Mouse (Mus musculus) gonadal fat pad, adult 2 months (tissue): ENCODE data around the gene Pnpla2. TPM values are rescaled to one million over a fixed set of nuclear protein-coding genes. Genes with fewer than 3 reads are reported as not detected.

Experiments used
- DNase-seq: peaks from one replicate; pipeline ENCODE4 v3.0.0-alpha.2; 2012; ENCODE audit warnings: low read depth
- polyA plus RNA-seq: library from polyadenylated mRNA; depleted of rRNA; stranded (reverse); fragments of >200 nt; gene quantifications from 2 replicates; pipeline ENCODE4 v1.2.3, GENCODE M21; 2012

The Pnpla2 gene
- polyA plus RNA-seq, 1 experiment = 1,065 TPM

DNA sequence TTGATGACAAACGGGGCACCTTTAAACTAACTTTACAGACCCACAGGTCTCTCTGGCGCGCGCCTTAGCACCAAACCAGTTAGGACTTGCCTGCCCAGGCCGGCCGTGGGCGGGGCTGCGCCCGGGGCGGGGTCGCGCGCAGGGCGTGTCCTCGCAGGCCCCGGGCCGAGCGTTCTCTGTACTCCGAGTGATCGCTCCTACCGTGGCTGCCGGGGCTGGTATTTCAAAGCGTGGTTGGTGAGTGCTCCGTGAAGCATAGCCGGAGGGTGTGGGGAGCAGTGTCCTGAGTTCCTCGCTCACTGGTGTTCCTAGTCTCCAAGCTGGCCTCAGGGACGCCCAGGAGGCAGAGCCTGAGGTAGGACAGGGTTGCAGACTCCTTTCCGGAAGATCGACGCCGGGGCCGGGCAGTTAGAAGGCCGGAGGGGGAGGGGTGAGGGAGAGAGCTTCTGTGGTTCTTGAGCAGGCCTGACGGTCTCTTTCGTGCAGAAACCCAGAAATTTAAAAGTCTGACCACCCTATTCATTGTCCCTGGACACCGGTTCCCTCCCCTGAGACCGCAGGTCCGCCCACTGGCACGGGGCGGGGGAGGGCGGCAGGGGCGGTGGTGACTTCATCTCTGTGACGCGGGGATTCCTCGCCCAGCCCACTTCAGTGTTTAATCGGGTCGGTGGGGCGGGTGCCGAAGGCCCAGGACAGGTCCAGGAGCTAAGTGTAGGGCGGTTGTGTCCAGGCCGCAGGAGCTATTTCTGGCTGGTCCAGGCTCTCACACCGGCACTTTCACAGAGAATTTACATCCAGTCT is 12.4 kb downstream of the Pnpla2 start, which contains the start of gene Cd151:
Gene Cd151, plus strand, starts transcription at position 163 of the 801 bp plus-strand sequence.
- no peak for DNase-seq

DNA sequence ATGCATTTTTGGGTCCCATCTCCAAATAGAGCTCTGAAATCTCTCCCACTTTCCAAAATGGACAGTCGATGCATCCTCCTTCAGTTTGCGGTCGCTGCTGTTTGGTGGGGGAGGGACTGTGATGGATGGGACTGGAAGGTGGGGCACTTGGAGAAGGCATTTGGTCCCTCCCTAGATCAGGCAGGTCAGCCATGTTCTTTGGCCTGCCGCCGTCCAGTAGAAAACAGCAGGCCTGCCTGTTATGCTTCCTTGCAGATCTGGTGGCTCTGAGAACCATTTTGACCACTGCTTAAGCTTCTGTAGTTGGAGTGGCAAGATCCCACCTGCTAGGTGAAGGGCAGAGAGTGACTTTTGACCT is 13.1 kb downstream of the Pnpla2 start:
- DNase-seq = no peak

DNA sequence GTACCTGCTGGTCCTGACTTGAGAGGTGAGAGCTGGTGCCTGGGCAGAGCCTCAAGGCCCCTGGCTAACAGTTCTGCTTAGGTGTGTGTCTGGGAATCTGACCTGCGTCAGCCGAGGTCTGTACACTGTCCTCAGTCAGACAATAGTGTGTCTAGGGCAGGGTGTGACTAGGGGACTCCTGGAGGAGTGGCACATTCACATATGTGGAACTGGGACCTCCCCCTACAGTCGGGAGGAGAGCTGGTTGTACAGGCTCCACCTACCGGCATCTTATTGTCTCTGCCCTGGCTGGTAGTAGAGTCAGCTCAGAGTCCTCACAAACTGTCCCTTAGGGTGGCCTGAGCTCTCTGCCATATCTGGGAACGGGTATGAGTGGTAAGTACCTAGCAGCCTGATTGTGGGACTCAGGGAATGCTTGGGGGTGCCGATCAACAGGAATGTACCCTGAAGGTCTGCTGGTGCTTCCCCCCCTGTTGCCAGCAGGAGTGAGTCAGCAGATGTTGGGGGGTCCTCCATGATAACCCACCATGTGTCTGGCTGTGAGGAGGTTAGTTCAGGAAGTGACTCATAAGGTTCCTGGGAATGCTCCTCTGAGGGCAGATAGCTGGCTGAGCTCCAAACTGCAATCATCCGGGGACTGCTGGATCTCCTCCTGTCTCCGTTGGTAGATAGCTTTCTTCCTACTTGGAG is 13.7 kb downstream of the Pnpla2 start:
- no peak for DNase-seq

DNA sequence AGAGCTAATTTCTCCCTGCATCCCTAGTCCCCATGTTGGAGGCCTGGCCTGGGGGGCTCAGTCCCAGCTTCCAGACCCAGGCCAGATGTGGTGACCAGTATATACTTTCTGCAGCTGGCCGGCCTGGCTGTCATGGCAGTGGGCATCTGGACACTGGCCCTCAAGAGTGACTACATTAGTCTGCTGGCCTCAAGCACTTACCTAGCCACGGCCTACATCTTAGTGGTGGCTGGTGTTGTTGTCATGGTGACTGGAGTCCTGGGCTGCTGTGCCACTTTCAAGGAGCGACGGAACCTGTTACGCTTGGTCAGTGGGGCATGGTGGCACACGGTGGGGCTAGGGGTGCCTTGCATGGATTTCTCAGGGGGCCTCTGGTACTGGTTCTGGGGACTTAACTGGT is 14.4 kb downstream of the Pnpla2 start:
- DNase-seq = no peak

DNA sequence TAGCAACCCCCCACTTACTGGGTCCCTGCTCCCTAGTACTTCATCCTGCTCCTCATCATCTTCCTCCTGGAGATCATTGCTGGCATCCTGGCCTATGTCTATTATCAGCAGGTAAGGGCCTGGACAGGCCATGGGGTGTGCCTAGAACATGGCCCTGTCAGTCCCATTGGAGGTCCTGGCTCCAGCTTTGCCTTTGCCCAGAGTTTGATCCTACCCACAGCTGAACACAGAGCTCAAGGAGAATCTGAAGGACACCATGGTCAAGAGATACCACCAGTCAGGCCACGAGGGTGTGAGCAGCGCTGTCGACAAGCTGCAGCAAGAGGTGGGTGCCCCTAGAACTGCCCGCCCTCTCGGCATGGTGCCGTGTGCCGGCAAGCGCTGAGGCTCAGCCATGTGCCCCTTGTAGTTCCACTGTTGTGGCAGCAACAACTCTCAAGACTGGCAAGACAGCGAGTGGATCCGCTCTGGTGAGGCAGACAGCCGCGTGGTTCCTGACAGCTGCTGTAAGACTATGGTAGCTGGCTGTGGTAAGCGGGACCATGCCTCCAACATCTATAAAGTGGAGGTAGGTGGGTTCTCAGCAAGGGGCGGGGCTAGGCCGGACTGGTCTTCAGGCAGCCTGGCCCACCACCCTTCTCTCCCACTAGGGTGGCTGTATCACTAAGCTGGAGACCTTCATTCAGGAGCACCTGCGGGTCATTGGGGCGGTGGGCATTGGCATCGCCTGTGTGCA is 15.1 kb downstream of the Pnpla2 start:
- no peak for DNase-seq

DNA sequence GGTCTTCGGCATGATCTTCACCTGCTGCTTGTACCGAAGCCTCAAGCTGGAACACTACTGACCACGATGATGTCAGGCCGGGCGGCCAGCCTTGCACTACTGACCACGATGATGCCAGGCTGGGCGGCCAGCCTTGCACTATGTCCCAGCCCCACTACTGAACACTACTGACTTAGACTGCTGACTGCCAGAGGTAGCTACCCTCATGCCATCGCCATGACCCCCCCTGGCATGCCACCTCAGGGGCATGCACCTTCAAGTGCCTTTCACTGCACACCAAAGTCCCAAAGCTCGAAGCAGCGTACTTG is 15.6 kb downstream of the Pnpla2 start:
- DNase-seq = no peak

DNA sequence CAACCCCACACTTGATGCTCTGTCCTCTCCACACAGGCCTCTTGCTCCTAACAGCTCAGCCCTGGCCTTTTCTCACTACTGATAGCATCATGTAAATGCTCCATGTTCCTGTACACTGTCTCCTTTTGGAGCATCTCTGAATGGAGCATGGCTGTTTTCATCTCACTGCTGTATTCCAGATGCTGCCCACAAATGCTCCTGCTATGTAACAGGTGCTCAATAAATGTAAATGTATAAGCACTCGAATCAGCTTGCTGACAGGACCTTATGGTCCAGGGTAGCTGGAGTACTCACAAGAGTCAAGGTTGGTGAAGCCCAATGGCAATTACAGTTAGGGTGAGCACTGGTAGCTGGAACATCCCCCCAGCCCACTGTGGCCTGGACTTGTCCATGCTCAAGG is 16.2 kb downstream of the Pnpla2 start:
- no peak for DNase-seq

DNA sequence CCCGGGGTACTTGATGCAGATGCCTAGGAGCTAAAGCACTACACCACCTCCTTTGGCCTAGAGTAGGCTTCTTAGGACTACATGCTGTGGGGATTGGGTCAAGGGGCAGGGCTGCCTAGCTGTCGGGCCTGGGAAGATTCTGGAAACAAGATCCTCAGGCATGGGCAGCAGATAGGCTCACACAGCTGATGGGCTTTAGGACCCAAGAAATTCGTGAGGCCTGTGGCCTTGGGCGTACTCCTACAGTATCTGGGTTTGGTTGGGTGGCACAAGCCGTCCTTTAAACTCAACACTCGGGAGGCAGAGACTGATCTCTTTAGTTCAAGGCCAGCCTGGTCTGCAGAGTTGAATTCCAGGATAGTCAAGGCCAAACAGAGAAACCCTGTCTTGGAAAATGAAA is 17.2 kb downstream of the Pnpla2 start:
- no peak for DNase-seq

DNA sequence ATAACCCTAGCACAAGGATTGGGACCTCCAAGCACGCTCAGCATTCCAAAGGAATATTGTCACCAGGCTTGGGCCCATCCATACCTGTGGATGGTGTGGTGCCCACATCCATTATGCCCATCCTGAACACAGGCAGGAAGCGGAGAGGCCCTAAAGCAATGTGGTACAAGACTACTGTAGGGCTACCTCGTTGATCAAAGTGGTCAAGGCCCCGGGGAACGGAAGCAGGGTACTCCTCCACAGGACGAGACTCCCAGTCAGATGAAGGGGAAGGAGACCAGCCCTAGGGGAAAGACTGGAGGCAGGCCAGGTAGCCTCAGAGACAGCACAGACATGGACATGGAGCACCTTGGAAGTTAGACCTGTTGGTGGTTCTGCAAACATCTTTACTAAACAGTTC is 17.8 kb downstream of the Pnpla2 start:
- no peak for DNase-seq

DNA sequence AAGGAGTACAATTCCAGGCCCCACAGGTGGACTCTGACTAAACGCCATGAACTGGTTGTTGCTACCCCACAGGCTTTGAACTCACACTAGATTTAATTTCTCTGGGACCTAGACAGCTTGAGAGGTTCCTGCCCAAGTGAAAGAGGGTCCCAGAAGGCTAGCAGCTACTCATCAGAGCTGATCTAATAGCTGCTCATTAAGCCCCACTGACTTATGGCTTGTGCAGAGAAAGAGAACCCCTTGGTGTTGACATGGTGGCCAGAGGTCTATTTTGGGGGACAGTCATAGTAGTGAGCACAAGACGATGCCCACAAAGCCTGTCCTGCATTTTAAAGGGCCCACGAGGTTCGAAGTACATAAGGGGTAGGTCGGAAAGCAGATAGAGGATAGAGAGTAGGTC is 19.2 kb downstream of the Pnpla2 start:
- DNase-seq = no peak

DNA sequence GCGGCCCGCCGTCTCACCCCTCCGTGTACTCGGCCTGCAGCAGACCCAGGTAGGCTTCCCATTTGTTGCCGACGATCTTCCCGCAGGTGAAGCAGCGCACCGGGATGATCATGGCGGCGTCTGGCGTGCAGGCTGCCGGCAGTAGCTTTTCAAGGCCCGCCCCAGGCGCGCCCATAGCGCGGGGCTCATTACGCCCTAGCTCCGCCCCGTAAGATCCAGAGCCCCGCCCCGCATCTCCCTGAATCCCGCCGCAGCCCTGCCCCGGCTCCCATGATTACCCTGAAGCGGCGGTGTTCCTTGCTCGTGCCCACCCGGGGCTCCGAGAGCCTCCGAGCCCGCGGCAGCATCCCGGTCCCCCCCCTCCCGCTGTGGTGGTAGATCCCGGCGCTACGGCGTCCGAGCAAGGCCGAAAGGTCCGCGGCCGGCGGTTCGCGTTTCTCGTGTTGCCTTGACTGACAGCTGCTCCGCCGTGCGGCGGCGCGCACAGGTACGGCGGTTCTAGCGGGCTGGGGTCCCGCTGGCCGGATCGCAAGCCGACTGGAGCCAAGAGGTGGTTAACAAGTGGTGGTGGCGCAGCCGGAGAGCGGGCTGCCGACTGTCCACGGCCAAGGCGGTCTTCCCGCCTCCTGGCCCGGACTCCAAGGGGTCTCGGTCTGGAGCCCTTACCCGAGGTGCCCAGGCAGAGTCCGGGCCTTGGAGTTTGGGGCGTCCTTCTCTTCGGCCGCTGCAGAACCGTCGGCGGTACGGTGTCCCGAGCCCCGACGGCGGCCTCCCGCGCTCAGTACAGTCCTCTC is 20.2 kb downstream of the Pnpla2 start, which contains the start of the genes Polr2l and Tspan4:
Gene Polr2l, minus strand, starts transcription at position 122 of the 794 bp plus-strand sequence.
Gene Tspan4, plus strand, starts transcription at position 230 of the 794 bp plus-strand sequence.
- no peak for DNase-seq

DNA sequence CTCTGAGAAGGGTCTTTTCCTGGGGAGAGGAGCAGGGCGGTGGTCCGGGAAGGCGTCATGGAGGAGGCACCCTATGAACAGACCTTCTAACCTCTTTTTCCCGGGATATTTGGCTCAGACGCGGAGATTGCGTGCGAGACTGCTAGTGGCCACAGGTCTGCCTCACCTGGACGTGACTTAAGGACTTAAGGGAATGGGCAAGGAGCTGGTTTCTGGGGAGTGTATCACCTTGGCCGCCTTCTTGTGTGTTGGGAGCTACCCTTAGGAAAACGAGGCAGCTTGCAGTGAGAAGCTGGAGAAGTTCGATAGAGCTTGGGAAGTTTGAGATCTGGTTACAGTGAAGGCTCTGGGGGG is 20.8 kb downstream of the Pnpla2 start:
- no peak for DNase-seq

DNA sequence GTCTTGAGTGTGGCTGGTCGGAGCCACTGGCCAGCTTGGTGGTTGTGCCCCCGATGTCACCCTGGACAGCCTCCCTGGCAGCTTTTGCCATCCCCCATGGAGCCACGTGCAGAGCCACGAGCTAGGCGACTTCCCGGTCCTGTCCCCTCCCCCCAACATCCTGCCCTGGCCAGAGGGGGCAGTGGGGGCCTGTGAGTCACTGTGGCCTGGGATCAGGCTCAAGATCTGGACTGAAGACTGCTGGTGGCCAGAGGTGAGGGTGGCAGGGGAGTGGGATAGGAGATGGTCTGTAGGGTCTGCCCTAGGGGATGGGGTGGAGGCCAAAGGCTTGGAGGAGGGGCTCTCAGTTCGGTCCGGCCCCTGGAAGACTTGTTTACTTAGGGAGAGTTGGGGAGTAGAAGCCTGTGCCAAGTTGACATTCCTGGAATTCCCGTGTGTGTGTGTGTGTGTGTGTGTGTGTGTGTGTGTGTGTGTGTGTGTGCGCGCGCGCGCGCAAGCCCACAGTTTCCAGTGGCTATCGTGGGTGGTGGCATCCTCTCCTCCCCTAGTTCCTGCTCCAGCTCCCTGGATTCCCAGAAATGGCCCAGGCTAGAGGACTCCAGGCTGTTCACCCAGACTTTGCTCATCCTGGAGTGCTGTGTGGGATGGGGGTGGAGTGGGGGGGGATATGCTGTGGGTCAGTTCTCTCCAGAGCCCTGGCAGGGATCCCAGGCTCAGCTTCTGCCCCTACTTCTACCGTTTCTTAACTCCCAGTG is 21.4 kb downstream of the Pnpla2 start:
- no peak for DNase-seq

DNA sequence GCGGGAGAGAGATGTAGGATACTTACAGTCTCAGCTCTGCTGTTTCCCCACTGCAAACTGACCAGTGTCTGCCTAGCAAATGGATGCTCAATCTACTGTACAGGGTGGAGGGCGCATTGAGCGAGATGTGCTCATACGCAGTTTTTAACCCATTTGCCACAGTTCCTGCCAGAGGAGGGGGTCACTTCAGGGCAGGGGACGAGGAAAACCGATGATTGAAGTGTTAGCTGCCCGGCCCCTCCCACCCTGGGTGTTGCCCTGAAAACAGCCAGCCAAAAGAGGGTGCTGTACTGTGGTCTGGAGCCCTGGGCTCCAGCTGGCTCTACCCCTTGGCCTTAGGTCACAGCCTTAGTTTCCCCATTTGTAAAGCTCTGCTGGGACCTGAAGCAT is 22.0 kb downstream of the Pnpla2 start:
- DNase-seq = no peak

DNA sequence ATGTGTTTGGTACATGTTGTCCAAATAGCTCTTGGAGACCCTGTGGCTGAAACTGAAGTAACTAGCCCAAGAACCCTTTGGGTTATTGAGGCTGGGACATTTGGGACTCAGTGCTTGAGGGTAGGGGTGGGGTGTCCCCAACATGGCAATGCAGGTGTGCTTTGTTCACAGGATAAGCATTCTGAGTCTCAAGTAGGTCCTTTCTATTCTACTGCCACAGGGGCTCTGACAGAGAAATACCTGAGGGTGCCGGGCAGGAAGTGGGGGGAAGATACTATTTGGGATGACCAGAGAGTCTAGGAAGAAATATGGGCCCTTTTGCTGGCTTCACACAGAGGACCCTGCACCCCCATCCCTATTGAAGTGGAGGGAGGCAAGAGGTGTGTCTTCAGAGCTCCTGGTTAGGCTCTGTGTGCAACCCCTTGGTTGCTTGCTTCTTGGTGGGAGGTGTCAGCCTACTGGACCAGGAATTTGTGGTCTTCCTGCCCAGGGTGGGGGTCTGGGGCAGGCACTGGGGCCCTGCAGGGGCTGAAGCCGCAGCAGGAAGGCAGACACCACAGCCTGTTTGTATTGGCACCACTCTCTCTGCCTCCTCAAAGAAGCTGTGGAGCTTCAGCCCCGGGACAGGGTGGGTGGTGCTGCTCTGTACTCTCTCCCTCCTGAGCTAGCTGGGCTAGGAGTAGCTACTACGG is 22.7 kb downstream of the Pnpla2 start:
- DNase-seq = no peak

DNA sequence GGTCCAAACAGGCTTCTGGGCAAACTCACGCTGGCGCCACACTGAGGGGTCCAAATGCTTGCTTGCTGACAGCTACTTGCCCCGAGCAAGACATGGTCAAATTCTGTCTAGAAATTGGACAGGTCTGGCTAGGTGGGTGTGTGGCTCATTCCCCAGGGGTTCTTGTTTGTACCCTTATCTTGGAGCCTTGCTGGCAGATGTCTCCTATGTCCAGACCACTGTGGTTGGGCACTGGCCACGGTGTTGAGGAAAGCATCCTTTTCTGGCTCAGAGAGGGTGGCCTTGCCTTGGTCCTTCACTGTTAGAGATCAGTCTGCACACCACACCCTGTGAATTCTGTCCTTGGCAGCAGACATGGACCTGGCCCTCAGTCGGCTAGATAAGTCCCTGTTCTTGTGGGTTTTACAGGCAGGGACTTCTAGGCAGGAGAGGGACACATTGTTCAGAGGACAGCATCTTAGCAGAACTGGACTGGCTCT is 23.3 kb downstream of the Pnpla2 start:
- no peak for DNase-seq

DNA sequence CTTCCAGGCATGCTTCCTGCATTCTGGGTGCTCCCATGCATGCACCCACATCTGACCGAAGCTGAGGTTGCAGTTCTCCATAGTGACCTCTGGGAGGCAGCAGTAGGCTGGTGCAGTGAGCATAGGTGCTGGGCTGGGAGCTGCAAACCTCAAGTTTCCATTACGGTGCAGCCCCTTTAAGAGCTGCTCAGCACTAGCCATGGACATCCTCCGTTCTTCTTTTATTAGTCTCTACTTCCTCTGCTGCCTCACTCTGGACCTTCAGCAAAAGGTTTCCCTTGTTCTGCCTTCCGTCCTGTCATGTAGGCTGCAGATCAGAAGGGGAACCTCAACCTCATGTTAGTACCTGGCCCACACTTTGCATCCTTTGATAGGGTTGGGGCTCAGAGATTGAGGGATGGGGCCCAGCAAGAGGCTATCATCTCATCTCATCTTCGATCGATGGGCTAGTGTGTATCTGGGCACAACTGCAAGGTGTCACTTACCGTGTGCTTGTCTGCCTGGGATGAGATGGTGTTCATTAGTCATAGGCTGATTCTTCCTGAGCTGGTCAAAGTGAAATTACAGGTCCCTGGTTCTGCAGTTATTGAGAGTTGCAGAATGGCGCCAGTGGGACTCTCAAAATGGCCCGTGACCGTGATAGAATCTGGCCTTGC is 26.0 kb downstream of the Pnpla2 start:
- no peak for DNase-seq

DNA sequence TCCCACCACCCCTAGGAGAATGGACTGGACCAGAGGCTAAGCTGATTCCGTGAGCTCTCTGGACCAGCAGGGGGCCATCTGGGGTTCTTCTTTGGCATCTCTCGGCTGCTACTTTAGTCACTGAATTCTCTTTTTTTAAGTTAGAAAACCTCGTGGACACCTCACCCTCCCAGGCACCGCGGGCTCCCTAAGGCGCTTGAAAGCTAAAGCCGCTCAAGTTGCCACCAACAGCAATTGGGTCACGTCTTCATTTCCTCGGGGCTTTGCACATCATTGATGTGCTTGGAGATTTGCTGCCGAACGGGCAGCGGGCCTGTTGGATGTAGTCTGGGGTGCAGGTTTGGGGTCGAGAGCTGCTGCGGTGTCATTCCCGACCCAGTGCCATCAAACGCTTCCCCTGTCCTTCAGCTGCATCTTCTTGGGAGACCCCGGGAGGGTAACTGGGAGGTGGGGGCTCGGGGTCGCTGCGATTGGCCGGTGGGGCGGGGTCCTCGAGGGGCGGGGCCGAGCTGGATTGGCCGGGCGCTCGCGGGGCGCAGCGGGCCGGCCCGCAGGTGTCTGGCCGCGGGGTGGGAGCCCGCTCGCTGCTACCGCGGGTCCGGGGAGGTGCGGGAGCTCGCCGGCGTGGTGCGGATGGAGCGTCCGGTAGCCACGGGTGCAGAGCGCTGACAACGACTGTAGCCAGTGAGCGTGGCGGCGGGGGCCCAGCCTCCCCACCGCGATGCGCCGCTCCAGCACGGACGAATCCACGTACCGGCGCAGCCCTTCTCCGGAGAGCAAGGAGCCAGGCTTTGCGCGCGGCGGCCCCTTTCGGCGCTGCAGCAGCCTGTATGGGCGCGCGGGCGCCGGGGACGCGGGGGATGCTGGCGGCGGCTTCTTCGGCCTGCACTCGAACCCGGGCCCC is 26.8 kb downstream of the Pnpla2 start:
- DNase-seq = no peak

DNA sequence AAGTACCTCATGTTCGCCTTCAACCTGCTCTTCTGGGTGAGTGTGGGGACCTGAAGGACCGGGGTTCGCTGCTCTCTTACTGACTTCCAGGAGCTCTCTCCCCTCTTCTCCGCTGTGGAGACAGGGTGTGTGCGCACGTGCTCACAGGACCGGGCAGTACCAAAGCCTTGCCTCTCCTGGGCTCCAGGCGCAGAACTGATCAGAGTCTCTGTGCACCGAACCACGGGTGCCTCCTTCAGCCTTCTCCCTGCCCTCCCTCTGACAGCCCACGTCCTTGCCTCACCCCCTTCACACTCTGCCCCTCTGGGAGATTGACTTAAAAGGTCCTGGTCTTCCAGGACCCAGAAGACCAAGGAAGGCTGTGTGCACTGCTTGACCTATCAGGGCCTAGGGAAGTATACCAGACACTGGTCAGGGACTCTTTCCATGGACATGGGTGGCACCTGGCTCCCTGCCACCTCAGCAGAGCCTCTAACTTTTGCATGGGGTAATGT is 27.6 kb downstream of the Pnpla2 start:
- no peak for DNase-seq
